In genomic region chr10:95548154-95548826, GRCm38 (mm10) we compare ENCODE assay signal across 13 mouse cellular contexts.
"Had no signal": no experiment of that assay in that cellular context is flagged by ENCODE, and none has a peak within 500 bp of the region (broad histone marks: within the 10 kb centered on the region; RNA-seq: fewer than 3 reads in every experiment).

No protein-coding gene starts in this region.

- DNase-seq: kidney, postnatal 10 days; kidney, postnatal 4 days; left cerebral cortex, postnatal 4 days; lung, embryonic 14.5 days; thymus, adult 2 months; thymus, postnatal 25 days had no signal

- H3K27me3 ChIP-seq: limb, embryonic 13.5 days; liver, embryonic 15.5 days; midbrain, embryonic 12.5 days; neural tube, embryonic 15.5 days; stomach, embryonic 15.5 days had no signal

- H3K27ac ChIP-seq: layer of hippocampus, adult 2 months; limb, embryonic 13.5 days; liver, embryonic 15.5 days; midbrain, embryonic 12.5 days; neural tube, embryonic 15.5 days; stomach, embryonic 15.5 days had no signal

- H3K9me3 ChIP-seq: limb, embryonic 13.5 days; liver, embryonic 15.5 days; midbrain, embryonic 12.5 days; neural tube, embryonic 15.5 days; stomach, embryonic 15.5 days had no signal

- H3K9ac ChIP-seq: limb, embryonic 13.5 days; liver, embryonic 15.5 days; lung, embryonic 14.5 days; midbrain, embryonic 12.5 days; neural tube, embryonic 15.5 days; stomach, embryonic 15.5 days had no signal

- H3K4me1 ChIP-seq: limb, embryonic 13.5 days; midbrain, embryonic 12.5 days; stomach, embryonic 15.5 days had no signal

- H3K4me3 ChIP-seq: layer of hippocampus, adult 2 months; limb, embryonic 13.5 days; liver, embryonic 15.5 days; midbrain, embryonic 12.5 days; myocyte; neural tube, embryonic 15.5 days; stomach, embryonic 15.5 days had no signal
